Comparison of ENCODE assay signal across 13 mouse cellular contexts in the genomic region with DNA sequence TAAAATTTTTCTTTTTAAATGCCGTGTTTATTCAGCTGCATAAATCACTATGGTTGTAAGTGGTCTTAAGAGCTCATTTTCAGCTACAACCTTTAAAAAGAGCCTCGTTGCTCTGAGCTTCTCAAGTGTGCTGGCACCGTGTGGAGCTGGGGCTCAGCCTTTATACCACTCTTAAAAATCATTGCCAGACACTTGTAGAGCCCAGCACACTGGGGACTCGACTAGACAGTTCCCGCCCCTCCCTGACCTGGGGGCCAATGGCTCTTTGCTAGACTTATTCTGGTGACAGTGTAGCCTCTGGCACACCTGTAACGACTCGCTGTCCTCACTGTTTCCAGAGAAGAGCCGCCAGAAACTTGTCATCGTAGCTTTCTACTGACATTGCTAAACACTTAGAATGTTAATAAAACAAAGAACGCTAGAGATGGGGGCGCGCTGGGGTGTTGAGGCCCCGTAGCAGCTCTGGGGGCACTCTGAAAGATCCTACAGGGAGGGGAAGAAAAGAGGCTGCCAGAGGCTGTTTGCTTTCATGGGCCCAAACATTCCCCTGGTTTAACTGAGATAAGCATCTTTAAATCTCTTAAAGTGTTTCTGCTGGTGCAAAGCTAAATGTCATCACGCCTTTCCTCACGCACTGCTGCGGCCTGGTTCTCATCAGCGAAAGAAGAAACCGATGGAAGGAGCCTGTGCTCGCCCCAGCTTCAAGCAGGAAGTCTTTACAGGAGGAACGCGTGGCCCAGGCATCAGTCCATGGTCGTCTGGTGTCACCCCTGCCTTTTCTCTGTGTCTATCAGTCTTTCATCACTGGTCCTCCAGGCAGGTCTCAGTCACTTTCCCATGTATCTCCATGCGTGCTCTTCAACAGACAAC.
DNase-seq lines count a peak whose midpoint lies in the region; ATAC-seq and TF ChIP-seq lines count a peak whose summit lies in the region.
"Had no signal": no experiment of that assay in that cellular context is flagged by ENCODE, and none has a peak within 500 bp of the region (broad histone marks: within the 10 kb centered on the region; RNA-seq: fewer than 3 reads in every experiment).

No protein-coding gene starts in this region.

- intact Hi-C loops in heart, postnatal 10 days (cut with DNase I): no loop called here
- intact Hi-C loops in gastrocnemius, postnatal 36 days (cut with DNase I): no loop called here

- H3K4me2 ChIP-seq in heart, embryonic 11.5 days: peak overlapping the region; percentile 40
- H3K4me2 ChIP-seq in lung, embryonic 14.5 days: peak overlapping the region; percentile 8; the same call in 1 of the 2 replicates
- peak overlapping the region; percentile 10; the same call in 1 of the 2 replicates for H3K4me2 ChIP-seq in embryonic facial prominence, embryonic 15.5 days (replicated peaks)
- peak overlapping the region; percentile 17; the same call in 1 of the 2 replicates for H3K4me2 ChIP-seq in stomach, embryonic 14.5 days (replicated peaks; ENCODE audit: low read depth, low read length)
- H3K4me2 ChIP-seq: midbrain, embryonic 12.5 days had no signal

- no peak for TF ChIP-seq CTCF in lung, embryonic 14.5 days (IDR thresholded peaks at IDR 0.05; ENCODE audit: low read depth)

- no peak for DNase-seq in heart, postnatal 10 days
- peak; percentile 52 for DNase-seq in lung, embryonic 14.5 days
- no peak for DNase-seq in lung, postnatal 25 days (ENCODE audit: low spot score)
- no peak for DNase-seq in gastrocnemius, postnatal 36 days
- DNase-seq in cerebellum, adult 9-10 months: no peak
- DNase-seq: adrenal gland, postnatal 36 days; cerebellum, adult 11-12 months; liver, postnatal 0 days; thymus, postnatal 25 days had no signal

- WGBS in heart, embryonic 11.5 days (ENCODE audit: insufficient replicate concordance): 18% methylated on average over 23 of the region's 23 CpGs
- WGBS in lung, embryonic 14.5 days: 11% methylated on average over 23 of the region's 23 CpGs
- WGBS in embryonic facial prominence, embryonic 15.5 days: 21% methylated on average over 23 of the region's 23 CpGs
- 16% methylated on average over 23 of the region's 23 CpGs for WGBS in stomach, embryonic 14.5 days

- no peak for ATAC-seq in heart, embryonic 11.5 days (replicated peaks; ENCODE audit: insufficient number of reproducible peaks, low FRiP score, low TSS enrichment)
- ATAC-seq in lung, embryonic 14.5 days (ENCODE audit: insufficient read depth): peak; percentile 88
- ATAC-seq in embryonic facial prominence, embryonic 15.5 days (ENCODE audit: insufficient number of reproducible peaks, low FRiP score, low TSS enrichment, low read depth): no peak; the same call in 1 of the 2 replicates
- ATAC-seq in stomach, embryonic 14.5 days (ENCODE audit: insufficient number of reproducible peaks, insufficient read depth, low FRiP score, low read depth): peak; percentile 25; the same call in 1 of the 2 replicates
- ATAC-seq: liver, postnatal 0 days had no signal

- peaks cover 24% of the 10 kb centered on the region for H3K27me3 ChIP-seq in heart, embryonic 11.5 days (ENCODE audit: control insufficient read depth, insufficient read depth, low read length)
- H3K27me3 ChIP-seq in lung, embryonic 14.5 days (ENCODE audit: insufficient read depth, low read length): no peaks in the 10 kb centered on the region
- H3K27me3 ChIP-seq in embryonic facial prominence, embryonic 15.5 days: no peaks in the 10 kb centered on the region
- H3K27me3 ChIP-seq in stomach, embryonic 14.5 days (ENCODE audit: control insufficient read depth, insufficient read depth, low read length): no peaks in the 10 kb centered on the region
- H3K27me3 ChIP-seq: midbrain, embryonic 12.5 days had no signal

- peaks cover 8% of the 10 kb centered on the region; the same call in 1 of the 2 replicates for H3K4me1 ChIP-seq in heart, embryonic 11.5 days (ENCODE audit: control insufficient read depth, insufficient read depth, low read length)
- peaks cover 12% of the 10 kb centered on the region; the same call in 1 of the 2 replicates for H3K4me1 ChIP-seq in lung, embryonic 14.5 days (ENCODE audit: insufficient read depth)
- peaks cover 23% of the 10 kb centered on the region for H3K4me1 ChIP-seq in embryonic facial prominence, embryonic 15.5 days
- peaks cover 20% of the 10 kb centered on the region for H3K4me1 ChIP-seq in stomach, embryonic 14.5 days (ENCODE audit: control insufficient read depth, insufficient read depth, low read length)

- no peak overlapping the region for H3K27ac ChIP-seq in heart, embryonic 11.5 days (ENCODE audit: low read depth, low read length)
- H3K27ac ChIP-seq in lung, embryonic 14.5 days (ENCODE audit: low read depth): peak overlapping the region; percentile 4
- H3K27ac ChIP-seq in embryonic facial prominence, embryonic 15.5 days (replicated peaks): peak overlapping the region; percentile 36; the same call in 1 of the 2 replicates
- peak overlapping the region; percentile 29 for H3K27ac ChIP-seq in stomach, embryonic 14.5 days (ENCODE audit: low read length)
- H3K27ac ChIP-seq: midbrain, embryonic 12.5 days had no signal

- no peak overlapping the region for H3K9ac ChIP-seq in heart, embryonic 11.5 days (ENCODE audit: low read depth, low read length)
- no peak overlapping the region for H3K9ac ChIP-seq in lung, embryonic 14.5 days
- H3K9ac ChIP-seq in embryonic facial prominence, embryonic 15.5 days: no peak overlapping the region
- no peak overlapping the region for H3K9ac ChIP-seq in stomach, embryonic 14.5 days (replicated peaks; ENCODE audit: low read depth, low read length)
- H3K9ac ChIP-seq: liver, postnatal 0 days; midbrain, embryonic 12.5 days had no signal

- H3K9me3 ChIP-seq in heart, embryonic 11.5 days (replicated peaks; ENCODE audit: control insufficient read depth, low read length): no peaks in the 10 kb centered on the region
- no peaks in the 10 kb centered on the region for H3K9me3 ChIP-seq in lung, embryonic 14.5 days (ENCODE audit: low read depth, low read length)
- no peaks in the 10 kb centered on the region for H3K9me3 ChIP-seq in embryonic facial prominence, embryonic 15.5 days (replicated peaks)
- no peaks in the 10 kb centered on the region for H3K9me3 ChIP-seq in stomach, embryonic 14.5 days (ENCODE audit: control insufficient read depth, low read depth, low read length)
- H3K9me3 ChIP-seq: midbrain, embryonic 12.5 days had no signal

- H3K4me3 ChIP-seq in heart, embryonic 11.5 days (ENCODE audit: low read depth, low read length): no peak overlapping the region
- no peak overlapping the region for H3K4me3 ChIP-seq in lung, embryonic 14.5 days (ENCODE audit: low read depth, low read length)
- no peak overlapping the region for H3K4me3 ChIP-seq in embryonic facial prominence, embryonic 15.5 days (replicated peaks)
- no peak overlapping the region for H3K4me3 ChIP-seq in stomach, embryonic 14.5 days (ENCODE audit: low read depth, low read length)
- H3K4me3 ChIP-seq: midbrain, embryonic 12.5 days had no signal

- no peaks in the 10 kb centered on the region for H3K36me3 ChIP-seq in heart, embryonic 11.5 days (ENCODE audit: control insufficient read depth, insufficient read depth, low read length)
- H3K36me3 ChIP-seq in lung, embryonic 14.5 days (ENCODE audit: insufficient read depth): no peaks in the 10 kb centered on the region
- no peaks in the 10 kb centered on the region for H3K36me3 ChIP-seq in embryonic facial prominence, embryonic 15.5 days
- no peaks in the 10 kb centered on the region for H3K36me3 ChIP-seq in stomach, embryonic 14.5 days (ENCODE audit: control insufficient read depth, insufficient read depth, low read length)
- H3K36me3 ChIP-seq: midbrain, embryonic 12.5 days had no signal

Comparison
In these comparisons a context has a peak if more than half of its experiments do, and no peak if none do; other contexts are left out.
1. ATAC-seq: peak in lung, embryonic 14.5 days (single experiment) and stomach, embryonic 14.5 days (single experiment); none in heart, embryonic 11.5 days (single experiment) and embryonic facial prominence, embryonic 15.5 days (single experiment).
2. Peak in every context shown above with its lines, with median percentiles within 50 percentile points of each other: H3K4me2 ChIP-seq.